Mouse (Mus musculus): Measurements from ENCODE around the gene Ppfibp1. TPM values are rescaled to one million over a fixed set of nuclear protein-coding genes. Genes with fewer than 3 reads are reported as not detected.
A peak's percentile ranks its signal among the peaks of the same experiment; 100 is the strongest.
"Not testable (repeated sequence)": the region's sequence is repeated elsewhere in the genome, so short reads cannot be mapped to it uniquely, and the experiment has no call there.

Gene Ppfibp1
- 10 to 100 TPM; 56.5 to 64.7 TPM for total RNA-seq (2021)
- long read RNA-seq, full-length matches to known transcripts = 5 of 16 reads
- long read RNA-seq, partial matches to known transcripts = 6 of 16 reads
- long read RNA-seq, other reads (novel, unspliced or antisense) = 5 of 16 reads

DNA sequence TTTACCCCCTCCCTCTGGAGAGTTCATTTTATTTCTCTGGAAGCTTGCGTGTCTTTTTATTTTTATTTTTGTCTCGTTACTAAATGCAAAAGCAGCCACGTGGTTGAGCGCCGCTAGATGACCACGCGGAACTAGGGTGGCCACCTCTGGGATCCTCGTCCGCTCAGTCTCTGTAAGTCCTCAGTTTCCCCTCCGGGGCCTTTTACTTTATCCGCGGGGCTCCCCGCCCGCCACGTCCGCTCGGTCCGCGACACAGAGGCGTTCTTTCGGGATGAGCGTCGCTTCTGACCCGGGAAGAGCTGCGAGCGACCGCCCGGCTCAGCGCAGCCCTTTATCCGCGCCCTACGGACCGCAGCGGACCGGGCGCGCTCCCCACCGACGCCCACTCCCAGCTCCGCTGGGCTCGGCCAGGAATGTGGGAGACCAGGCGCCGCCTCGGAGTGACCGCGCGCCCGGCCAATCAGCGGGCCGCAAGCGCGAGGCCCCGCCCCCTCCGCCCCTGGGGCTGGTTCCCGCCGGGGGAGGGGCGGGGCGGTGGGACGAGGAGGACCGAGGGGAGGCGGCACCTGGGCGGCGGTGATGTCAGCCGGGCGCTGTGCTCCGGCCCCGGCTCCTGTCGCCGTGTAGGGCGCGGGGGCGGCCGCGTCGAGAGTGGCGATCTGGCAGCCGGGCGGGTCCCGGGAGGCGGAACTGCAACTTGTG lies at the start of gene Ppfibp1:
Gene Ppfibp1 (plus strand): TSS at position 530 of the 702 bp plus-strand sequence.
- DNase-seq (ENCODE audit: low spot score in 2 of 2) = peak; percentile 91 to 97

- no peak for DNase-seq (ENCODE audit: low spot score in 2 of 2)
Measured at GRCm38 (mm10) chr6:146838863-146839262, 49.4 kb upstream of the Ppfibp1 start.

- DNase-seq (ENCODE audit: low spot score in 2 of 2) = no peak
Measured at GRCm38 (mm10) chr6:146844867-146845266, 43.4 kb upstream of the Ppfibp1 start.

DNA sequence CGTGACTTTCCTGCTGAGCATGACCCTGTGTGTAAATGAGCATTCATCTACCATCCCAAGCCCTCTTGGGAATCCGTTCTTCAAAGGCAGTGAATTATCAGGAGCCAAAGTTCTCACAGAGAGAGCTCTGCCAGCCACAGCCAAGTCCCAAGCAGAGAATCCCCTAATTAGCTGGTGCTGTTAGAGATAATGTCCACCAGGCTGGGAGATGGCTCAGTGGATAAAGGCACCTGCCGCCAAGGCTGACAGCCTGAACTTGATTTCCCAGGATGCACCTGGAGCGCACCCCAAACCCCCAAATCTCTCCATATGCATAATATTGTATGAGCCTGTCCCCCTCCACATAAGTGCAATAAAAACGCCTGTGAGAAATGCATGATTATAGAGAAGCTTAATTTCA lies 42.9 kb upstream of the Ppfibp1 start:
- DNase-seq (ENCODE audit: low spot score in 2 of 2) = no peak

DNA sequence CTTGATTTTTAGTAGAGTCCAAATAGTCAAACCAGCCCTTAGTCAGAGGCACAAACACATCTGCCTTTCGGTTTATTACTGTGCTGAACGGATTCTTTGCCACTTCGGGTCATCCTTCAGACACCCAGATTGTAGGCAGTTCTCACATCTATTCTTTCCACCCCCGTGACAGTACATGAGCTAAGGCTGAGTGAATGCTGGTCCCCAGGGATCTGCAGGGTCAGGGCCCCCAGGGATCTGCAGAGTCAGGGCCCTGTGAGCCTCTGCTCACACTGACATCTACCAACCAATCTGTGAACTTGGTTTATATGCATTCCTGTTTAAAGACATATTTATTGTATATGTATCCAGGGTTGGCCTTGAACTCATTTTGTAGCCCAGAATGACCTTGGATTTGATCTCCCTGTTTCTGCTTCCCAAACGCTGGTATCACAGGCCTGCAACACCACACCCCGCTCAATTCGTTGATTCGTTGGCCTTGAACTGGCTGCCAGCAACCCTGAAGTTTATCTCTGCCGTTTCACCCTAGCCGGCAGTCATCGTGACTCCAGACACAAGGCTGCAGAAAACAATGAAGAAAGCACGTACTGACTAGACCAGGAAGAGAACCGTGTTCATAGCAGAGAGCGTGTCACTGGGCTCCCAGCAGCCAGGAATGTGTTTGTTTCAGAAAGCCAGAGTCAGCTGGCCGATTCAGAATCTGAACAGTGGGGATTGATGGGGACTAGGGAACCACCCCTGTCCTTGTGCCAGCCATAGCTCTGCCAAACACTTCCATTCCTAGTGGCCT lies 42.1 kb upstream of the Ppfibp1 start:
- DNase-seq (ENCODE audit: low spot score in 2 of 2) = peak; percentile 28 to 36

GRCm38 (mm10) chr6:146847402-146847801 lies 40.9 kb upstream of the Ppfibp1 start:
- DNase-seq (ENCODE audit: low spot score in 2 of 2) = no peak

GRCm38 (mm10) chr6:146848281-146848680 lies 40.0 kb upstream of the Ppfibp1 start:
- no peak for DNase-seq (ENCODE audit: low spot score in 2 of 2)

DNA sequence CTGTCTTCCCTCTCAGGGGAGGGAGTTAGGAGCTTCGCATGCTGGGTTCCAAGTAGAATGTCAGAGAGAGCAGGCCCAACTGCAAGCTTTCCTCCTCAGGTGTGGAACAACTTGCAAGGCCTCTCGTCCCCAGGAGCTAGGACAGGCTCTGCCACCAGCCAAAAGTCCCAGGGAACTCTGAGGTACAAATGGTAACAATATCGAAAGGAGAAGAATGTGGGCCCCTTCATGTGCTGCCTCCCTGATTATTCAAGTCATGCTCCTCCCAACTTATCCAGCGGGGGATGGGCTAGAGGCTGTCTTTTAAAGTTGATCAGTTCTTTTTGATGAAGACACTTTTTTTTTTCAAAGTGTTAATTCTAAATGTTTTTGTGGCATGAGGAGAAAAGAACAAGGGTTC lies 38.2 kb upstream of the Ppfibp1 start, which contains the start of gene Smco2:
Gene Smco2 (plus strand): TSS at position 55 of the 400 bp plus-strand sequence.
- no peak for DNase-seq (ENCODE audit: low spot score in 2 of 2)

DNA sequence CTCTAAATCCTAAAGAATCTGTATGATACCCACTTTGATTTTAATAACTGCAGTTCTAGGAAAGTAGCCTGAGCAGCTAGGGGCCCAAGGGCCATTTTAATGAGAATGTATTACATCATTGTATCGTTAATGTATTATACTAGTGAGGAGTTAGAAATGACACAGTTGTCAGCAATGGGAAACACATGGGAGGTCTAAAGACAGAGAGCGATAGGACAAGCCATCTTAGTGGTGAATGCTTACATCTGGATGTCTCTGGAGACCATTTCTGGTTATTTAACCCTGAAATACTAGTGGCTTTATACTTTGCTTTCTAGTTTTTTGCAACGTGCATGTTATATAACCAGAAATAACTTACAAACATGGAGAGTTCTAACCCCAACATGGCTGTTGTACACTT lies 36.4 kb upstream of the Ppfibp1 start:
- no peak for DNase-seq (ENCODE audit: low spot score in 2 of 2)

GRCm38 (mm10) chr6:146852739-146853138 lies 35.5 kb upstream of the Ppfibp1 start:
- no peak for DNase-seq (ENCODE audit: low spot score in 2 of 2)

GRCm38 (mm10) chr6:146855185-146855584 lies 33.1 kb upstream of the Ppfibp1 start:
- DNase-seq (ENCODE audit: low spot score in 2 of 2) = no peak

GRCm38 (mm10) chr6:146857386-146857785 lies 30.9 kb upstream of the Ppfibp1 start:
- DNase-seq (ENCODE audit: low spot score in 2 of 2) = no peak

- no peak for DNase-seq (ENCODE audit: low spot score in 2 of 2)
Measured at GRCm38 (mm10) chr6:146863154-146863553, 25.1 kb upstream of the Ppfibp1 start.

DNA sequence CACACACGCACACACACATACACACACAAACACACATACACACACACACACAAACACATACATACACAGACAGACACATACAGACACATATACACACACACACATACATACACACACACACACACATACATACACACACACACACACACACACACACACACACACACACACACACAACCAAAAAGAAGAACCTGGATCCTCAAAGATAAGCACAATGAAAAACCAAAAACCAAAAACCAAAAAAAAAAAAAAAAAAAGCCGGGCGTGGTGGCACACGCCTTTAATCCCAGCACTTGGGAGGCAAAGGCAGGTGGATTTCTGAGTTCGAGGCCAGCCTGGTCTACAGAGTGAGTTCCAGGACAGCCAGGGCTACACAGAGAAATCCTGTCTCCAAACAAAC lies 23.9 kb upstream of the Ppfibp1 start:
- not testable (repeated sequence) for DNase-seq (ENCODE audit: low spot score in 2 of 2)

GRCm38 (mm10) chr6:146865701-146866100 lies 22.6 kb upstream of the Ppfibp1 start:
- DNase-seq (ENCODE audit: low spot score in 2 of 2) = no peak

DNA sequence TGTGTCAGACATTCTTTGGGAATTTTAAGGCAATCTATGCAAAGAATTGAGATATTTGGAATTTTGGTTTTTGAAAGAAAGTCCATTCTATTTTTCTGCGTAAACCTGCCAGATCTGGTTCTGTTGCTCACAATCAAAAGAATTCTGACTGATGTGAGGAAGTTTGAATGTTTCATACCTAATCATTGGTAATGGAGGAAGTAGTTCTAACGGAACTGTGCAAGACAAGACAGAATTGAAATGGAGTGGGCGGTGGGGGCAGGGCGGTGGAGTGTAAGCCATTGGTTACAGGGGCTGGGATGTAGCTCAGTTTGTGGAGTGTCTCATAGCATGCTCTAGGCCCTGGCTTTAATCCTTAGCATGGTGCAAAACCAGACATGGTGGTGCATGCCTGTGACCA lies 16.3 kb upstream of the Ppfibp1 start:
- no peak for DNase-seq (ENCODE audit: low spot score in 2 of 2)

DNA sequence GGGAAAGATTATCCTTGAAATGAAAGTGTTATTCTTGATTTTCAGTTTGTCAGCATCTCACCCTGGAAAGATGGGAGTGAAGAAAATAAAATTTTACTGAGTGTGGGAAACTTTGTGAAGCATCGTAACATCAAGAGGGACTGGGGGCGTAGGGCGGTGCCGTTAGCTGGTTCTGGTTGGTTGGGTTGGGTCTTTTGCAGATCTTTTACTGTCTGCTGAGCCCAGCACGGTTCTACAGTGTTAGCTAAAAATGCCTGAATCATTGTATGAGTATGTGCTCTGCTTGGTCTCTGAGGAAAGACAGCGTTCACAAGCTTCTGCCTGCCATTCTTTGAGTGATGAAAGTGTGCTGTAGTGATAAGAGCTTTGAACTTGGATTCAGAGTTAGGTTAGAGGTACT lies 13.9 kb upstream of the Ppfibp1 start:
- no peak for DNase-seq (ENCODE audit: low spot score in 2 of 2)

- no peak for DNase-seq (ENCODE audit: low spot score in 2 of 2)
Measured at GRCm38 (mm10) chr6:146876820-146877219, 11.5 kb upstream of the Ppfibp1 start.

DNA sequence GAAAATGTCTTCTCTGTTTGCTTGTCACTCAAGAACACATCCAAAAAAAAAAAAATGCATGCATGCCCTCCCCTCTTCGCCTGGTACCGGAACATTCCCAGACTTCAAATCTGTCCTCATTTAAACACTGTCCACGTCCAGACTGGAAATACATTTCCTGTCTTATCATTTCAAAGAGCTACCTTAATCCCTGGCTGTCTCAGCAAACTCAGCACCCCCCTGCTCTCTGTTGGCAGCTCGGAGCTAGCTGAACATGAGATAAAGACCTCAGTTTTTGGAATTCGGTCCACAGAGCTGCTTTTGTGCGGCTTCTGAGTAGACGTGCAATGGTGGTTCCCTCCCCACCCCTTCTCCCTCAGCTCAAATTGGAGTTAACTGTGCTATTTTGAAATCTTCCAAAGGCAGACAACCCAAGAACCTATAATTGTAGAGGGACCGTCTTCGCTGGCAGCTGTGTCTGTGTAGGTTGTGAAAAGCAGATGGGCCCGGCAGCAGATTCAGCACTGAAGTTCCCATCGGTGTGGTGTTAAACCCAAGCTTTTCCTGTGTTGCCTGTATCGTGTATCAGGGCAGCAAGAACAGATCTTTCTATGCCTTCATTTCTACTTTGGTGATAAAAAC lies 10.8 kb upstream of the Ppfibp1 start:
- DNase-seq (ENCODE audit: low spot score in 2 of 2) = no peak

DNA sequence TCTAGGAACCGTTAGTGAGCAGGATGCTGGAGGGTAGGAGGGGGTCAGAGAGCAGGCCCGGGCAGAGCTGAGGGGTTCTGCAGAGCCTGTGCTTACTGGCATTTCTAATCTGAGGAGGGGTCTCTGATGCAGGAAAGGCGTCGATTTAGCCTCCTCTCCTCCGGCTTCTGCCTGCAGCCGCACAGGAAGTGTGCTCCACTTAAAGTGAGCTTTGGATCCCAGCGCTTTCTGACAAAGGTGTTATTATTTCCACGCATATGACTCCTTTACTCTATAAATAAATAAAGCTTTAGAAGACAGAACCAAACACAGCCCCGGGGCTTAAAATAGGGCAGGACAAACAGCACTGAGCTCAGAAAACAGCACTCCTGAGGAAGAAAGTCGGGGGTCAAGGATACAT lies 9.4 kb upstream of the Ppfibp1 start:
- DNase-seq (ENCODE audit: low spot score in 2 of 2) = no peak

GRCm38 (mm10) chr6:146879856-146880255 lies 8.4 kb upstream of the Ppfibp1 start:
- DNase-seq (ENCODE audit: low spot score in 2 of 2) = no peak

GRCm38 (mm10) chr6:146880296-146880695 lies 8.0 kb upstream of the Ppfibp1 start:
- no peak for DNase-seq (ENCODE audit: low spot score in 2 of 2)
